Mouse (Mus musculus) embryonic fibroblast, embryonic 13.5 days (primary cell): ENCODE measurements around the gene Prickle1.

Source experiments
- CTCF ChIP-seq: IDR thresholded peaks from 2 replicates; pipeline ENCODE4 v1.5.1; 2011; ENCODE audit warnings: mild to moderate bottlenecking, control low read depth, low read length, moderate library complexity, borderline replicate concordance; ENCODE audit not compliant: insufficient read depth
- POLR2A ChIP-seq: IDR thresholded peaks from 2 replicates; pipeline ENCODE4 v1.6.1; 2011; ENCODE audit warnings: low read depth, mild to moderate bottlenecking, control low read depth, low read length, moderate library complexity

DNA sequence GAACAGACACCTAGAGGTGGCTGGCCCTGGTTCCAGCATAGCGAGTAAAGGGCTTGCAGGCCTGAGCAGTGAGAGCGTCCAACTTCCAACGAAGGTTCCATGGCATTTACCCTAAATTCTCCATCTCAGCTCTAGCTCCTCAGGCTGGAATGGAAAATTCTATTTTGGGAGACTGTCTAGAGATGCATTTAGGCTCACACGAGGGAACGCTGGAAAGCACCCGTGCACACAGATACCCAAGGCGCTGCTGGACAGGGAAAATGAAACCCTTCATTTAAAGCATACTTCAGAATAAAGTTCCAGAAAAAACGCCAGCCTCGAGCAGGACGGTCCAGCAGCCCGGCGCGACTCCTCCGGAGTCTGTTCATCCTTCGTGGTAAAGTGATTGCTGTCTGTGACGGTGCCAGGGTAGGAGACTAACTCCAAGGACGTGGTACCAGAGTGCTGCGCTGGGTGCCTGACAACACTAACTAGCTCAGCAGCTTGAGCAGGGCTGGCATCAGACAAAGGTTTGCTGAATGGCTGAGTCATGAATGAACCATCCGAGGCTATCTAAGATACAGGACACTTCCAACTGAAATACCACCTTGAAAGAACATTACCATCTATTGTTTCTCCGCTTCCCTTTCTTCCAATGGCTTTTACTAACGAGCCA lies 57.0 kb downstream of the Prickle1 start:
- TF ChIP-seq POLR2A (no peak), CTCF (no peak)
